Mouse (Mus musculus) MEL-GATA-1-ER (cell line): ENCODE results near the gene Trpm5.

Source experiments
- DNase-seq: peaks from one replicate; pipeline ENCODE4 v3.0.0-alpha.2; 2012; ENCODE audit warnings: low read depth; ENCODE audit errors: extremely low read depth

Gene Trpm5

GRCm38 (mm10) chr7:143094592-143095553 is at the start of gene Trpm5:
Trpm5 (minus strand) TSS chr7:143094642.
- no peak for DNase-seq

- no peak for DNase-seq
These were observed 48.2 kb upstream of the Trpm5 start for GRCm38 (mm10) chr7:143142680-143143079.

DNA sequence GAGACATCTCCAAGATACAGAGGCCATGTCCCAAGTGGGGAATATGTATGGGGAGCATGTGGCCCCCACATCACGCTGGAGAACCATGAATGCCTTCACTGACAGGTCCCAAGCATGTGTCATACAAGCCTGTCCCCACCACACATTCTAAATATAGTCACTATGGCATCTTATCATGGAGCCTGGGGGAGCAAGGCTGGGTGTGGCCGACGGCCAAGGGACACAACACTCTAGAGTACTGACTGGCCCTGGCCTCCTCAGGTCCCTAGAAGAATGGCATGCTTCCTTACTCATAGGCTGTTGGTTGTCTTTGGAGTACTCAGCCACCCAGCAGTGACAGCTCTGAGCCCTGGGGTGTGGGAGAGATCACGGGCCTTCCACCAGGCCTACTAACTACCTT is 45.5 kb upstream of the Trpm5 start:
- peak; percentile 12 for DNase-seq

DNA sequence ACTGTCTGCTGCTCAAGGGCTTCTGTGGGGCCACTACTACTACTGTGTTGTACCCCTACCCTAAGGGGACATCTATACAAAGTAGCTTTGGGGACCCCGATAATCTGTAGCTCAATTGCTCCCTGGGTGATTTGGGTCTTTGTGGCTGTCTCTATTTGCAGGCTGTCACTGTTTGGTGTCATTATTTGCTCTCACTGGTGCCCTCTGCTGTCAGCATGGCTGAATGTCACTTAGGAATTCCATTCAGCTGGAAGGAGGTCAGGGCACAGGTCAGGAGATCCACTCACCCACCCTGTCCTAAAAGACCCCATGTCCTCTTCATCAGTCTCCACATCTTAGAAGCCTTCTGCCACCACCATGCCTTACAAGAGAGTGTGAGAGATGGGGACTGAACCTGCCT is 44.3 kb upstream of the Trpm5 start:
- no peak for DNase-seq

GRCm38 (mm10) chr7:143136561-143136960 is 42.1 kb upstream of the Trpm5 start:
- no peak for DNase-seq

DNA sequence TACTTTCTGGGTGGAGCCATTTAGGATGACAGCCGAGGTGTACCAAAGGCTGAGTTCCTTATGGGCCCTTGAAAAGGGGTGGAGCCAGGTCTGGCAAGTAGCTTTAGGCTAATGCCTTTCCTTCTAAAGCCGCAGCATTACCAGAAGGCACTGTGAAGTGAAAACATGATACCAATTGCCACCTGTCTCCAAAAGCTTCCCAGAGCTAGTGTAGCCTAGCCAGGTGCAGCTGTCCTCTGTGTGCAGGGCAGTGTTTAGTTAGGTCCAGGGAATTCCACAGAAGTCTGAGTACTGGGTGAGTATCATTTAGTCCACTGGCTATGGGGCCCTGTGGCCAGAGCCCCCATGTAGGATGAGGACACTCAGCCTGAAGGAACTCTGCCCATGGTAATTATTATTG is 41.7 kb upstream of the Trpm5 start:
- DNase-seq = no peak

DNA sequence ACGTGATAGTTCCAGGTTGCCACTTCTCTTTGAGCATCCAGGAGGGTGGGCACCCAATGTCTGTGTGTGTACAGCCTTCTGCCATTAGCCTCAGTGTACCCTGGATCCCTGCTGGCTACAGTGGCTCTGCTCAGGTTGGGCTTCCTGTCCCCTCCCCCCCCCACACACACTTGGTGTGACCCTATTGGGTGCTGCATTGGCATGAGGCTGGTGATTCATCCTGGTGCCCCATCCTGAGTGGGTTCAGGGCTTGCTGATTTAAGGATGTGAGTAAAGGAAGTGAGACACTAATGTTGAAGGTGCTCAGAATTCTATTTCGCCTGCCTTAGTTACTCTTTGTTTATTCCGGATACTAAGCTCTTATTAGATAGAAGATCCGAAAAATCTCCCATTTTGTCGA is 38.4 kb upstream of the Trpm5 start:
- DNase-seq = no peak

GRCm38 (mm10) chr7:143124902-143125301 is 30.5 kb upstream of the Trpm5 start:
- DNase-seq = no peak

- DNase-seq = no peak
These were observed 29.6 kb upstream of the Trpm5 start for GRCm38 (mm10) chr7:143123876-143124669.

DNA sequence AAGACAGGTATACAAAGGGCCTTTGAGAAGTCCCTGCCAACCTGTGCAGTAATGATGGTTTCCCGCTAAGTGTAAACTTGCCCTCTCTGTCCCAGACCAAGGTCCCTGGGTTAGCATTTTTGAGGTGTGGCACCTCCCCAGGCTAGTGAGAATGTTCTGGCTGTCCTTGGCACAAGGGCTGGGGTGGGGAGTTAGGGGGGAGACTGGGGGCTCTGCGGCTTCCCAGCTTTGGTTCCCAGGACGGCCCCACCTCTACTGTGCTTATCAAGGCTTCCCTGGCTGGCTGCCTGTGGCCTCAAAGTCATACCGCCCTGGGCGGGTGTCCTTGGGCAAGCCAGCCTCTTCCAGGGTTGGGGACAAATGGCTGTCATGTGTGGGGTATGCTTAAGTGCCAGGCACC is 27.7 kb upstream of the Trpm5 start:
- no peak for DNase-seq

DNA sequence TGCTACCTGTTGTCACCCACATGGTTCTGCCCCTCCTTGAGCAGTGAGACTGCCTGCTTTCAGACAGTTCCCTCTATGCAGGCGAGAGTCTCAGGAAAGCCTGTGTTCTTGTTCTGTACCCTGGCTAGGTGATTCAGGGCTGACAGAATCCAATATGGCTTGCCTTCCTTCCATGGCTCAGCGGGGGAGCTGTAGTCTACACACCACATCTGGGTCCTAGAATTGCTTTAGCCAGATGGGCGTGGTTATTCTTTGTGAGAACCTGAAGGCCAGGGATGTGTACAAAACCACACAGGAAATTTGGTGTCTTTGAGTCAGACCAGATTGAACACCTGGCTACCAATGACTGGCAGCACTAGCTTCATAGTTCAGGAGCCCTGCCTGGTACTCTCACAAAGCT is 25.4 kb upstream of the Trpm5 start:
- no peak for DNase-seq

DNA sequence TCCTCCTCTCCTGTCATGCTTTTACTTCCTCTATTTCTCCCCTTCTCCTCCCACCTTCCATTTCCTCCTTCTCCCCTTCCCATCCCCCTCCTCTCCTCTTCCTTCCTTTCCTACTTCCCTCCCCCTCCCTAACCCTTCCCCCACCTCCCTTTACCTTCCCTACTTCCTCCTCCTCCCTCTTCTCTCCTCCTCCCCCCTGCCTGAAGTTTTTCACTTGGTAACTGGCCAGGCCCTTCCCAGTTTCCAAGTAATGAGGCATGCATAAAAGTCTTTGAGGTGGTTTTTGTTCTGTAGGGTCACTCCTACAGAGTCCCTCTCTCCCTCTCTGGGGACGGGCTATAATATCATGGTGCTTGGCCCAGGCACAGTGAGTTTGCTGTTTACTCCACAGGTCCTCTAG is 25.0 kb upstream of the Trpm5 start:
- no peak for DNase-seq

DNA sequence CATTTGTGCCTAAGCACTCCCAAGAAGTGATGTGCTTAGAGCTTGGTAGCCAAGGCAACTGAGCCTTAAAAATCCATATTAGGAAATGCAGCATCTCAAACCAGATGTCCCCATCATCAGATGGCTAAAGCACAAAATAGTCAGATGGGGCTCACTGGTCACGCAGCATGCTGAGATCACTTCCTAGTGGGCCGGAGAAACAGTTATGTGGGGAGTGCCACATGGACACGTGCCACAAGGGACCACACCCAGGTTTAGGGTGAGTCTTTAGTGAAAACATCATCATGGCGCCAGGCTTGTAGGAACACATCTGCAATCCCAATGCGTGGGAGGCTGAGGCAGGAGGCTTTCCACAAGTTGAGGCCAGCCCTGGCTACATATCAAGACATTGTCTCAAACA is 22.1 kb upstream of the Trpm5 start:
- DNase-seq = no peak

- DNase-seq = no peak
These were observed 20.3 kb upstream of the Trpm5 start for GRCm38 (mm10) chr7:143114773-143115172.

DNA sequence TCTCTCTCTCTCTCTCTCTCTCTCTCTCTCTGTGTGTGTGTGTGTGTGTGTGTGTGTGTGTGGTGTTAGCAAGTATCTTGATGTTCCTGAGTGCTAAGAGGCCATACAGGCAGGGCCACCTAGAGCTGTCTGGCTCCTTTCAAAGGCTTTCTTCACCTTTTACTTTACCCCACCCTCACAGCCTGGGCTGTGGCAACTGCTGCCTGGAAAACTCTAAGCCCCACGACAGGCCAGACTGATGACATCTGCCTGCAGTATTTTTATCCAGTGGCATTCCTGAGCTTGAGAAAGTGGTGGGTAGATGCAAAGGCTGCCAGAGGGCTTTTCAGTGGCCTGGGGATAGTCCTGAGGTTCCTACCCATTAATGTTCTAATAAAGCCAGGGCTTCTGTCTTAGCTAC is 18.0 kb upstream of the Trpm5 start:
- DNase-seq = no peak

DNA sequence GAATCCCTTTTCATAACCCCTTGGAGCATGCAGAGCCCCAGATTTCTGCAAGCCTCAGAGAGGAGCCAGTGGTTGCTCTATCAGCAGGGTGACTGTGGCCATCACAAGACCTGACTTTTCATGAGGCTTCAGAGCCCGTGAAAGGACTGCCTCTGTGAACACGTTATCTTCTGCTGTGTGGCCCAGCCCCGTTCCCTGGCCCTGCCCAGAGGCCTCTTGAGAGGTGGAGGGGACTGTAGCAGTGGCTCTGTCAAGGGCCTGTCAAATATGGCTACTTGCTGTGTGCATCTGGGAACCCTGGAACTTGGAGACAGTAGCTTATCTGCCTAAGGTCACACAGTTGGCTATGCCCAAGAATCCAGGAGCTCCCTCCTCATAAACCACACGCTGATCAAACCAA is 17.3 kb upstream of the Trpm5 start:
- DNase-seq = no peak

DNA sequence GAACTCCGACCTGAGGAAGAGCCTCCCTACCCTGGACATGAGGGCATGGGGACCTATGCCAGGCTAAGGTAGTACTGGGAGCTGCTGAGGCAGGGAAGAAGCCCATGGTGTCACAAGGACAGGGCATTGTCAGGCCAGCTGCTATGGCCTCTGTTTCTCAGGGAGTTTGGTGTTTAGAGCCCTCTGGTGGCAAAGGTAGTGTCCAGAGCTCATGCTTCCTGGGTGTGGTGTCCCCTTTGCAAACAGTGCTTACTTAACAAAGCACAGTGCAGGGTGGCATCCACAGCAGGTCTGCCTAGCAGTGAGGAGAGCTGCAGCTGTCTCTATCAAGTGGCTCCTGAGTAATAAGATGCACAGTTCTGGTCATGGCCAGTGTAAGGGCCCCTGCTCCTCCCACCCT is 16.4 kb upstream of the Trpm5 start:
- DNase-seq = no peak

DNA sequence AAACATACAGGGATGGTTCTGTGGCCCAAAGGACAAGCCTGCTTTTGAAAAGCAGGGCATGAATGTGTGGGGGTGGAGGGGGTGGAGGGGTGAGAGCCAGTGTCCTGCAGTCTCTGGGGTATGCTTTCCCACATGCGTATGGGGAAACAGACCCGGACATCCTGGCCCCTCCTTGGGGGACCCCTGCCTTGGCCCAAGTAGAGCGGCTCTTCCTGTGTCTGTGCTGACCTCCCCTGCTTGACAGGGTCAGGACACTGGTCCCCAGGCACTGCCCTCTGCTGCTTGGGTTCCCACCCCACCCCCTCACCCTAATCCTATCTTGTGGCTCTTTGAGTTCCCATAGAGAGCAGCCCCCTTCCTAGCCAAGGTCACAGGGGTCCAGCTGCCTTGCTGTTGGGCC is 15.3 kb upstream of the Trpm5 start:
- DNase-seq = no peak

DNA sequence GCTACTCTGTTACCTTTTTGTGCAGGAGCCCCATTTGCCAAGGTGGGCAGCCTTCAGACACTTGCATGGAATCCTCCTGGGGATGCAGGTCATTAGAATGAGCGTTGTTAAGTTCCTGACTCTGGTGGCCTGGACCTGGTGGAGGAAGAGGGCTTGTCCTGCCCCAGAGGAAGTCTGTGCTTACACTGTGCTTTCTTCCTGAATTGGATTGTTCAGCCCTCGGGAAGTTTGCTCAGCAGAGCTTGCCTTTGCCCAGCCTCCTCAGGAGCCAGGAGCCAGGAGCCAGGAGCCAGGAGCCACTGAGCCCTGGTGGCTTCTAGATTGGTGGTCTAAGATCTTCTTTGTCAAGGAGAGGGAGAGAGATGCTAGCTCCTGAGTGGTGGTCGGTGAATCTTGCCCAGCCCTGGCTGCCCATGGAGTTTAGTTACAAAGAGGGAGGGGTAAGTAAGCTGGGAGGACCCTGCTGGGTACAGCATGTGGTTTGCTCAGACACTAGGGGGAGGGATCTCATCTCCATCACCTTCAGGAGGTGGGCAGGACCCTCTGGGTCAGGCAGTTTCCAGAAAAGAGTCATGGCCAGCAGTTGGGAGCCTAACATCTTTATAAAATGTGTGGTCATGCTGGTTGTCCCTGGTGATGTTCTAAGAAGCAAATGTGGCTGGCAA is 14.7 kb upstream of the Trpm5 start:
- no peak for DNase-seq

DNA sequence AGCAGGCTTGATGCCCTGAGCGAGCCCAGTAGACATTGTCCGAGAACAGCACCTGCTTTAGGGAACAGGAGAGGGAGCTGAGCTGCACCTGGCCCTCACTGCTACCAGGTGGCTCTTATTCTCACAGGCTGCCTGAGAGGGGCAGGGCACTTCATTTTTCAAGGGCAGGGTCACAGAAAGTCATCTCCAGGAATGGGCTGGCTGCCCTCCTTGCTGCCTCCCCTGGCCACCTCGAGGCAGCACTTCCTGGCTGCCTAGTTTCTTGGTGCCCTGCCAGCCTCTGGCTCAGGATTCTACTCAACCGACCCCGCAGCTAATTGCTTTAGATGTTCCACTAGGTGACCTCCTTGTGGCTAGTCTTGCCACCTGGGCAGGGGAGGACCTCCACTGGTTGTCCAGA is 13.8 kb upstream of the Trpm5 start:
- no peak for DNase-seq

- no peak for DNase-seq
These were observed 12.4 kb upstream of the Trpm5 start for GRCm38 (mm10) chr7:143106672-143107465.
